Mouse (Mus musculus) brain, embryonic 14.5 days (tissue): ENCODE results near the gene Cpa2. TPM values are rescaled to one million over a fixed set of nuclear protein-coding genes. Genes with fewer than 3 reads are reported as not detected.

Experiments
- DNase-seq: peaks from one replicate; pipeline ENCODE4 v3.0.0-alpha.2; 2011; ENCODE audit warnings: low read depth
- CTCF ChIP-seq: fragments of 200-500 bp; IDR thresholded peaks from 2 replicates; pipeline ENCODE4 v1.5.1; 2012; ENCODE audit warnings: inconsistent platforms, mild to moderate bottlenecking, moderate library complexity, borderline replicate concordance; ENCODE audit not compliant: insufficient read depth, insufficient read length; ENCODE audit errors: extremely low read depth
- POLR2A ChIP-seq: fragments of 200-500 bp; IDR thresholded peaks from 2 replicates; pipeline ENCODE4 v1.6.1; 2012; ENCODE audit warnings: mild to moderate bottlenecking, inconsistent platforms, borderline replicate concordance; ENCODE audit not compliant: poor library complexity, insufficient read depth, insufficient read length, severe bottlenecking; ENCODE audit errors: extremely low read depth
- polyA plus RNA-seq: library from polyadenylated mRNA; depleted of rRNA; stranded (reverse); fragments of >200 nt; gene quantifications from 2 replicates; pipeline ENCODE4 v1.2.3, GENCODE M21; 2012

Gene Cpa2
- polyA plus RNA-seq, 1 experiment, result 3.4 TPM

DNA sequence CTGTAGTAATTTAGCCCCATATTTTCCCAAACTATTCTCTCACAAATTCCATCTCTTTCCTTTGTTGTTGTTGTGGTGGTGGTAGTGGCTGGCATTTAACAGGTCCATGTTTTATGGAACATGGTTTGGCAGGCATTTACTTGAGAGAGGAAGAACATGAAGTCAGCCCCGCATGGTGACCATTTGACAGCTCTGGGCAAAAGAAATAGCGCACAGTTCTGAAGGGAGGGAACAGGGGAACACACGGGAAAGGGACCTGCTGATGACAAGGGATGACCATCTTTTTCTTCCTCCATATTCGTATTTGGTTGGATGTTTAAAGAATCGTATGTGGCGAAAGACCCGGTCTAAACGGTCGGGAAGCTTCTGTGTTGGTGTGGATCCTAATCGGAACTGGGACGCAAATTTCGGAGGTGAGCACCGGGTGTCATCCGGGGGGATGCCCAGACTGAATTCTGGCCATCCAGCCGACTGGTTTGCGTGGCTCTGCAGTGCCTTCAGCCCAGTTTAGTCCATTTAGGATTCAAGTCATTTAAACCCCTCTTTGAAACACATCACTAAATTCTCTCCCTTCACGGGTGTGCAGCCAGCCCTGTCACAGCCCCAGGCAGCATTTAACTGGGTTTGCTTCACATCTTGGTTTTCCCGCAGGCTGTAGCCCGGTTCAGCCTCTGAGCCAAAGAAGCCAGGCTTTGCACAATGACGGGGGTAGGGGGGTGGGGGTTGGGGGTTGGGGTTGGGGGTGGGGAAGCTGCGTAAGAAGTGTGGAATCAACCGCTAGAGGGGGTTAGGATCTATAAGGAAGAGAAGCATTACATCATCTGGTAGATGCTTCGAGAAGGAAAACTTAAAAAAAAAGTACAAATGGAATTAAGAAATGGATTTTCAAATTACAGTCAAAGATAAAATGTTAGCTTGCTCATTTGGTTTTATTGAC, 10.5 kb downstream of the Cpa2 start:
- DNase-seq, result peak; percentile 95
- TF ChIP-seq POLR2A (no peak), CTCF (peak; percentile 6; the same call in 1 of the 2 replicates)

DNA sequence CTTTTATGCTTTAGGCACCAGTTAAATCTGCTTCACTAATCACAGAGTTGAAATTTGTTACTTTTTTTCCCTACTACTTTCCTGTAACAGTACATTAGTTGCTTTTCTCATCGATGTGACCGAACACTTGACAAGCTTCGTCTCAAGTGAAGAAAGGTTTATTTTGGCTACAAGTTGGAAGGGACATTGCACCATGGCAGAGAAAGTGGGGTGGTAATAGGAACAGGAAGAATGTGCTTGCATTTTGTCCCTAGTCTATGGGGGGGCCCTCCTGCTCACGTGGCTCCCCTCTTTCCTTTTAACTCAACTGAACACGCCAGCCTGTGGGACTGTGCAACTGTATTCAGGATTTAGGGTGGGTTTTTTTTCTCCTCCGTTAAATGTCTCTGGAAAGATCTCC, 11.2 kb downstream of the Cpa2 start:
- no peak for DNase-seq
- TF ChIP-seq POLR2A, result no peak
- no peak for TF ChIP-seq CTCF

DNA sequence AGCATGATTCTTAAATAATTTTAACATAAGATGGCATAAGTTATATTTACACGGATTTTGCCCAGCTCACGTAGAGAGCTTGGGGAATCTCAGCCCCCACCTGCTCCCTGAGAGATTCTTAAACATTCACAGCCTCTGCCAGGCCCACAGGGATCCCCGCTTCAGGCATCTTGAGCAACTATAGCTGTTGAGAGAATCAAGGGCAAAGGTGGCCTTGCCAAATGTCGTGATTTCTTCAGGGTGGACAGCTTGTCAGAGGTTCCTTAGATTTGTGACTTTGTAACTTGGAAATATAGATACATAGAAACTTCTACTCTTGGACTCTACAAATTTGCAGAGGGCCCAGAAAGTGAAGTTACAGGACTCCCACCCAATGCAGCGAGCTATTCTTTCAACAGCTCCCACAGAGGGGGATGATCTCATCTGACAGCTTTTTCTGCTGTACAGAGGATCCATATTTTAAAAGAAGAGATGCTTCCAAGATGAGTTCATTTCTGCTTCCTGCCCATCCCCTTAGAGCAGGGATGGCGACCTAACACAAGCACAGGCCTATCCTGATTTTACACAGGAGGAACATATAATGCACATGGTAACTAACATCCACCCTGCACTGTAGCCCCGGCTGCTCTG, 12.1 kb downstream of the Cpa2 start:
- TF ChIP-seq CTCF, result no peak
- no peak for TF ChIP-seq POLR2A
- DNase-seq, result no peak

DNA sequence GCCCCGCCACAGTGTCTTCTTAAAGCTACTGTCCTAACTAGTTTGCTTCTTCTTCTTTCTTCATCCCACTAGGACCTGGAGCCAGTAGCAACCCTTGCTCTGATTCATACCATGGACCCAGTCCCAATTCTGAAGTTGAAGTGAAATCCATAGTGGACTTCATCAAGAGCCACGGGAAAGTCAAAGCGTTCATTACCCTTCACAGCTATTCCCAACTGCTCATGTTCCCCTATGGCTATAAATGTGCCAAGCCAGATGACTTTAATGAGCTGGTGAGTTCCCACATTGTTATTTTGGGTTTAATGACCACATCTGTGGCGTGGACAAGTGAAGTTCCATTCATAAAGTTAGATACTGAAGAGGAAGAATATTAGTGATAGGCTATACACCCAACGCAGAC, 12.7 kb downstream of the Cpa2 start:
- TF ChIP-seq POLR2A (no peak), CTCF (no peak)
- DNase-seq, result no peak

DNA sequence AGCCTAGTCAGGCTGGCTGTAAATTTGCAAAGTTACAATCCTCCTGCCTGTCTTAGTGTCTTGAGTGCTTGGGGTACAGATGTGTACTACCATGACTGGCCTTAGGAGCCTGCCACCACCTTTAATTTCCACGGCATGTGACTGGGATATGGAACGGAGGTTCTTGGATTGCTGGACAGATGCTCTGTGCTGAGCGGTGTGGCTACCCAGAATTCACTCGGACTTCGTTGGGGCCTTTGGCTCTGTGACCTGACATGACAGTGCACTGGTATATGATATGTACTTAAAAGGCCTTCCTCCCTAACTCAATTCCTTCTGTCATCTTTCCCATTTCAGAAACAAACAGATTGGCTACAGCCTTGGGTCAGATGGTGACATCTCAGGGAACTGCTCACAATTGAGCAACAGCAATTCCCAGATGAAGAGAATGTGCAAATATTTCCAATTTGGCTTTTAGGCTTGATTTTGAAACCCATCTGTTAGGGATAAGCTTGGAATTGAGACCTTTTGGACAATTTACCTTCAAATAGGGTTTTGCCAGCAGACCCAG, 13.3 kb downstream of the Cpa2 start:
- no peak for DNase-seq
- TF ChIP-seq POLR2A, result no peak
- no peak for TF ChIP-seq CTCF

DNA sequence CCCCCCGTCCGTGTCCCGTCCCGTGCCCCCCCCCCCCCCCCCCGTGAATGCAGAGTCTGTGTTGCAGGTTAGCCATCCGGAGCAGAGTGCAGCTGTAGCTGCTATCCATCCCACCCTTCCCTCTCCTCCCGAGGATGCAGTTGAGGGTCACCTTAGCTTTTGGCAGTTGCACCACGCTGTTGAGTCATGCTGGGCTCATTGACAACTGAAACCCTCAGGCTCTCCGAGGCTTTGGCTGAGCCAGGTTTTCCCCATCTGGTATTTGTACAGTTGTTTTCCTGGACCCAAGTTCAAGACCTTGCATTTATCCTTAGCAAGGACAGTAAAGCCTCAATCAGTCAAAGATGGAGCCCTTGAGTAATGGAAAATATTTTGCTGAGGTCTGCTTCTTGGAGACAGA, 14.7 kb downstream of the Cpa2 start:
- DNase-seq, result peak; percentile 26
- TF ChIP-seq POLR2A (no peak), CTCF (no peak)

DNA sequence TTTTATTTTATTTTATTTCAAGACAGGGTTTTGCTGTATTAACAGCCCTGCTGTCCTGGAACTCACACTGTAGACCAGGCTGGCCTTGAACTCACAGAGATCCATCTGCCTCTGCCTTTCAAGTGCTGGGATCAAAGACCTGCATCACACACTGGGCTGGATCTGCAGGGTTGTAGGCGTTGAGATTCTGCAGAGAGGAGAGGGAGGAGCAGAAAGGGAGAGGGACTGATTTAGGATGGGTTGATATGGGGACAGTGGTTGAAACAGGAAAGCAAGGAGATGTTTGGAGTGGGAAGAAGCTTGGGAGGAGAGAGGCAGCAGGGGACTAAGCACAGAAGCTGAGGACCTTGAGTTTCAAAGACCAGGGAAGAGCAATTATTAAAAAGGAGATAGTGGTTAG, 18.3 kb downstream of the Cpa2 start:
- DNase-seq, result no peak
- TF ChIP-seq POLR2A, result no peak
- no peak for TF ChIP-seq CTCF

DNA sequence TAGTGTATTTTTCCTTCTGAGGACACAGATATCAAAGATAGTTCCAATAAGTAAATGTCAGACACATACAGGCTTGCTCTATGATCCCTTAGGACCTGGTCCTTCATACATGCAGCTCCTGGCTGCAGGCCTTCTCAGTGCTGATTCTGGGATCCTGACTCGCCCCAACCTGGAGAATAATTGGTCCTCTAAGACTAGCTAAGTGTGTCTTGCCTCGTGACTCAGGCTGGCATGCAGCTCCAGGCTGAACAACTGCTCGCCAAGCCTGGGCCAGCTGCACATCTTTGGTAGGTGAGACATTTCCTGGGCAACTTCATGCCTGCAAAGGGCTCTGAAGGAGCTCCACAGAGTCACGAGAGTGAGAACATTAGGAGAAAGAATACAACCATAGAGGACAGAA, 20.8 kb downstream of the Cpa2 start:
- TF ChIP-seq POLR2A (no peak), CTCF (no peak)

DNA sequence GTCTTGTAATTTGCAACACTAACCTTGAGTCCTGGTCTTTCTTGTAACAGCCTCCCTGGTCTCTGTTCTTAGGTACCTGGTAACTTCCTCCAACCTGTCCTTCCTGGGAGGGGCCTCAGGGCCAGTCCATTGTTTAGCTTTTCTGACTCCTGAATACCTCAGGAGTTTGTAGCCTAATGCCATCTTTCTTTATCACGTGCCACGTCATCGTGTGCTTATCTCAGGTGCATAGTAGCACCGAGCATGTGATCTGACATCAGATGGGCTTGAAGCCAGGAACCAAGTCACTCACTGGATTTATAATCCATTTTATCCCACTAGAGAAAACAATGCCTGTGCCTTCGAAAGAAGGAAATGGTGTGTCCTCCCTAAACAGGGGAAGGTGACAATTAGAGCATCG, 22.2 kb downstream of the Cpa2 start:
- no peak for DNase-seq
- TF ChIP-seq CTCF (no peak), POLR2A (no peak)

More for the DNA sequence above, 20.8 kb downstream of the Cpa2 start:
- DNase-seq, result no peak

DNA sequence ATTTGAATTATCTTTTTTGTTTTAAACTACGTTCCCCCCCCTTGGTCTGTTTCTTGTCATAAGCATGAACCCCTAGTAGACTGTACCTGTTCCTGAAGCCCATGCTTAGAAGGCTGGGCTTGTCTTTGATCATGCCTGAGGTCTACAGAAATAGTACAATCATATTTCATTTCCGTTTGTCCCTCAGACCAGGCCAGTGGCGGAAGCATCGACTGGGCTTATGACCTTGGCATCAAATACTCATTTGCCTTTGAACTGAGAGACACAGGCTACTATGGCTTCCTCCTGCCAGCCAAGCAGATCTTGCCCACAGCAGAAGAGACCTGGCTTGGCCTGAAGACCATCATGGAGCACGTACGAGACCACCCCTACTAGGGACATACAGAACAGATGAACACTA, 22.7 kb downstream of the Cpa2 start:
- TF ChIP-seq CTCF (no peak), POLR2A (no peak)
- no peak for DNase-seq

DNA sequence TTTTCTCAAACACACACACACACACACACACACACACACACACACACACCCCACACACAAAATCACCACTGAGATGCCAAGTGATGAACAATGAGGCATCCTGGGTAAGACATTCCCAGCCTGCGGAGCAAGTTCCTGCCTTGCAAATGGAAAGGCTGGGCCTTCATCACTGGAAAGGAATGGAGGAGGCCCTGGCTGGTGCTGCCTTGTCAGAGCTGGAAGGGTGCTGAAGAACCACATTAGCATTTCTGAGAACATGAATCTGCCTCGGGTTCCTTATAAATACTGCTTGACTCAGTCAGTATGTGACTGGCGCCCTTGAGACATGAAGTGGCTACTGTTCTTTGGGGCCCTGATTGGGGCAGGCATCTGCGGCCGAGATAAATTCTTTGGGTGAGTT, 26.7 kb downstream of the Cpa2 start, which contains the start of gene Cpa4:
TSS of gene Cpa4 (plus strand) at position 301 of the 400 bp plus-strand sequence.
- TF ChIP-seq CTCF, result no peak
- TF ChIP-seq POLR2A, result no peak
- DNase-seq, result no peak

DNA sequence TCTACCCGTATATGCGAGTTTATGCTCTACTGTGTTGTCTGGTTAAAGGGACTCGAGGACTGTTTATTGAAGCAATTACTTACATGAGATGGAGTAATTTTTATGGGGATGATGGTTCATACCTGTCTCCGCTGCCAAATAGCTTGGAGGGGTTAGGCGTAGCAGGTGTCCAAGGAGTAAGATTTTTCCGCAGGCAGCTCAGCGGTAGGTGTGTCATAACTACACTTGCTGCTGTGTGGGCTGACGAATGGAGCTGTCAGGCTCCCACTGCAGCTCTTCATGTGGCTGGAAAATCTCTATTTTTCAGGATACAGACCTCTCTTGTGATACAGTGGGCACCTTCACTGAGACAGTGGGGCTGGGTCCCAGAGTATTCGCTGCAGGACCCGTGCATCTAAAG, 27.9 kb downstream of the Cpa2 start:
- no peak for DNase-seq

DNA sequence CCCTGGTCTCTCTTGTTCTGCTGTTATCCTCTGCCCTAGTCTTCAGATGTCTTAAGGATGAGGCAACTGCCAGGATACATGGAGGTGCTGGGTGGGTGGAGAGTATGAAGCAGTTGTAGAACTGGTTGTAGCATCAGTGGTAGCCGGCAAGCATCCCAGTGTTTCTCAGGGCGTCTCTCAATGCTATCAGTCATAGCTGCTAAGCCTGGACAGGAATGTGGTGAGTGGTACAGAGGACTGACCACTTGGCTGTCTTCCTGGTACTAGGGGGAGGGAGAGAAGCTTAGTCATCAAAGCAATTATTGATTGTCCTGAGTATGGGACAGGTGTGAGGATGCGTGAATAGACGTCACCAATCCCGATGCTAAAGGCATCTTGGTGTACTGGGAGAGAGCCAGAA, 28.6 kb downstream of the Cpa2 start:
- TF ChIP-seq POLR2A, result no peak
- TF ChIP-seq CTCF, result no peak
- DNase-seq, result no peak

More for the DNA sequence above, 27.9 kb downstream of the Cpa2 start:
- TF ChIP-seq POLR2A (no peak), CTCF (no peak)
